Mouse (Mus musculus): Measurements from ENCODE around the gene Syne3. TPM values are rescaled to one million over a fixed set of nuclear protein-coding genes. Genes with fewer than 3 reads are reported as not detected.
A peak's percentile ranks its signal among the peaks of the same experiment; 100 is the strongest.

Gene Syne3
- polyA plus RNA-seq, 1 experiment, result 11.6 TPM

- Histone ChIP-seq H3K79me2 (ENCODE audit: control insufficient read depth, insufficient read depth) (peaks cover 52% of the 10 kb centered on the region), H3ac (ENCODE audit: control insufficient read depth, insufficient read length) (peak overlapping the region; percentile 71), H3K4me2 (ENCODE audit: low read depth) (peak overlapping the region; percentile 97), H3K4me3 (peak overlapping the region; percentile 67), H3K36me3 (ENCODE audit: control insufficient read depth, insufficient read depth) (no peaks in the 10 kb centered on the region), H3K27me3 (ENCODE audit: control insufficient read depth, insufficient read depth, insufficient read length) (no peaks in the 10 kb centered on the region)
- TF ChIP-seq USF1 (IDR thresholded peaks at IDR 0.05; ENCODE audit: low read depth) (no peak), TCF12 (IDR thresholded peaks at IDR 0.05; ENCODE audit: insufficient read depth, poor library complexity, severe bottlenecking) (no peak), MYOD1 (IDR thresholded peaks at IDR 0.05; ENCODE audit: control insufficient read depth in 1 of 3, insufficient read length in 2 of 3, low read depth in 2 of 3) (peak in 1 of 3 experiments; percentile 27), MYOG (IDR thresholded peaks at IDR 0.05; ENCODE audit: control insufficient read depth in 1 of 3, insufficient read depth in 1 of 3, insufficient read length in 2 of 3, low read depth in 2 of 3) (peak in 1 of 3 experiments; percentile 60), E2F4 (IDR thresholded peaks at IDR 0.05; ENCODE audit: insufficient read depth) (no peak)
Observed at GRCm38 (mm10) chr12:105008752-105009178, 844 bp downstream of the Syne3 start.

DNA sequence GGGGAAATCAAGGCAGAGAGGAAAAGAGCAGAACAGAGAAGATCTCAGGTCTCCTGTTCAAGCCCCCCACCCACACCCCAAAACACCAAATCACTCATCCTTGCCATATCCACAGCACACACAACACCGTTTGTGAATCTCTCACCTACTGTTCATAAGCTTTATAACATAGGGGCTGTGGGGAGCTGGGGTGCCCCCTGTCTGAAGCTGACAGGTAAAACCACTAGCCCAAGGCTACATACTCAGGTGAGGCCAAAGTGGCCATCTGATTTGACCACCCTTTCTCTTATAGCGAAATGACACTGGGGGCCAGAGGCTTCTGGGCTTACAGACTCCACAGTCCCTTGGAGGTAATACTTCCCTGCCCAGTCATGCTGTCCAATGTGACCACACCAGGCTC lies 1.5 kb downstream of the Syne3 start:
- Histone ChIP-seq H3ac (ENCODE audit: control insufficient read depth, insufficient read length) (peak overlapping the region; percentile 71), H3K79me2 (ENCODE audit: control insufficient read depth, insufficient read depth) (peaks cover 52% of the 10 kb centered on the region), H3K4me3 (peak overlapping the region; percentile 67), H3K27me3 (ENCODE audit: control insufficient read depth, insufficient read depth, insufficient read length) (no peaks in the 10 kb centered on the region), H3K4me2 (ENCODE audit: low read depth) (peak overlapping the region; percentile 97), H3K36me3 (ENCODE audit: control insufficient read depth, insufficient read depth) (no peaks in the 10 kb centered on the region)
- no peak for TF ChIP-seq SRF (IDR thresholded peaks at IDR 0.05; ENCODE audit: control insufficient read depth, insufficient read length, low read depth)
- no peak for TF ChIP-seq REST (IDR thresholded peaks at IDR 0.05; ENCODE audit: insufficient read depth, insufficient read length)
- TF ChIP-seq USF1 (IDR thresholded peaks at IDR 0.05; ENCODE audit: low read depth), result no peak

DNA sequence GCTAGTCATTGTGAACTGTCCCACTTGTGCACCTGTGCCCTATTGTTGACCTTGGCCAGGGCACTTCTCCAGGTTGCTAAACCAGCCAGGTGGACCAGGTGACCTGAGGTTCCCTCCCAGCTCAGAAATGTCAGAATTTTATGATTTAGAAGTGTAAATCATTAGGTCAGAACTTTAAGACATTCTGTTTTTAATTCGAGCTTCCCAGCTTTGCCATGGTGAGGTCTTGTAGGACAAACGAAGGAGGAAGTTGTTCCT lies 4.0 kb downstream of the Syne3 start:
- H3K4me3 ChIP-seq, result no peak overlapping the region
- TF ChIP-seq CEBPB (IDR thresholded peaks at IDR 0.05; ENCODE audit: insufficient read depth, poor library complexity, severe bottlenecking) (no peak), MAX (IDR thresholded peaks at IDR 0.05; ENCODE audit: low read depth) (no peak), SRF (IDR thresholded peaks at IDR 0.05; ENCODE audit: control insufficient read depth, insufficient read length, low read depth) (no peak), MYOG (IDR thresholded peaks at IDR 0.05; ENCODE audit: control insufficient read depth in 1 of 3, insufficient read depth in 1 of 3, insufficient read length in 2 of 3, low read depth in 2 of 3) (no peak), POLR2AphosphoS2 (IDR thresholded peaks at IDR 0.05; ENCODE audit: insufficient read length, low read depth) (no peak), POLR2A (IDR thresholded peaks at IDR 0.05; ENCODE audit: insufficient read length, low read depth) (no peak), TCF3 (IDR thresholded peaks at IDR 0.05; ENCODE audit: insufficient read length, low read depth) (no peak), REST (IDR thresholded peaks at IDR 0.05; ENCODE audit: insufficient read depth, insufficient read length) (no peak), TCF12 (IDR thresholded peaks at IDR 0.05; ENCODE audit: insufficient read depth, poor library complexity, severe bottlenecking) (no peak), E2F4 (IDR thresholded peaks at IDR 0.05; ENCODE audit: insufficient read depth) (no peak), MYOD1 (IDR thresholded peaks at IDR 0.05; ENCODE audit: control insufficient read depth in 1 of 3, insufficient read length in 2 of 3, low read depth in 2 of 3) (no peak), USF1 (IDR thresholded peaks at IDR 0.05; ENCODE audit: low read depth) (no peak)
- H3K4me2 ChIP-seq (ENCODE audit: low read depth), result peak overlapping the region; percentile 87
- no peaks in the 10 kb centered on the region for H3K27me3 ChIP-seq (ENCODE audit: control insufficient read depth, insufficient read depth, insufficient read length)
- H3K36me3 ChIP-seq (ENCODE audit: control insufficient read depth, insufficient read depth), result no peaks in the 10 kb centered on the region
- H3K79me2 ChIP-seq (ENCODE audit: control insufficient read depth, insufficient read depth), result peaks cover 63% of the 10 kb centered on the region
- H3ac ChIP-seq (ENCODE audit: control insufficient read depth, insufficient read length), result no peak overlapping the region

GRCm38 (mm10) chr12:105004956-105005714 lies 4.5 kb downstream of the Syne3 start:
- H3K4me3 ChIP-seq, result no peak overlapping the region
- no peak overlapping the region for H3ac ChIP-seq (ENCODE audit: control insufficient read depth, insufficient read length)
- H3K4me2 ChIP-seq (ENCODE audit: low read depth), result peak overlapping the region; percentile 87
- peaks cover 68% of the 10 kb centered on the region for H3K79me2 ChIP-seq (ENCODE audit: control insufficient read depth, insufficient read depth)
- TF ChIP-seq USF1 (IDR thresholded peaks at IDR 0.05; ENCODE audit: low read depth), result no peak
- TF ChIP-seq POLR2A (IDR thresholded peaks at IDR 0.05; ENCODE audit: insufficient read length, low read depth), result peak; percentile 33
- peak in 2 of 3 experiments; percentile 89 to 97 for TF ChIP-seq MYOD1 (IDR thresholded peaks at IDR 0.05; ENCODE audit: control insufficient read depth in 1 of 3, insufficient read length in 2 of 3, low read depth in 2 of 3)
- no peak for TF ChIP-seq REST (IDR thresholded peaks at IDR 0.05; ENCODE audit: insufficient read depth, insufficient read length)
- no peak for TF ChIP-seq CEBPB (IDR thresholded peaks at IDR 0.05; ENCODE audit: insufficient read depth, poor library complexity, severe bottlenecking)
- no peak for TF ChIP-seq E2F4 (IDR thresholded peaks at IDR 0.05; ENCODE audit: insufficient read depth)
- TF ChIP-seq MAX (IDR thresholded peaks at IDR 0.05; ENCODE audit: low read depth), result no peak
- TF ChIP-seq POLR2AphosphoS2 (IDR thresholded peaks at IDR 0.05; ENCODE audit: insufficient read length, low read depth), result no peak
- TF ChIP-seq TCF12 (IDR thresholded peaks at IDR 0.05; ENCODE audit: insufficient read depth, poor library complexity, severe bottlenecking), result peak; percentile 7
- TF ChIP-seq MYOG (IDR thresholded peaks at IDR 0.05; ENCODE audit: control insufficient read depth in 1 of 3, insufficient read depth in 1 of 3, insufficient read length in 2 of 3, low read depth in 2 of 3), result peak; percentile 47 to 98 (median 91)
- no peak for TF ChIP-seq SRF (IDR thresholded peaks at IDR 0.05; ENCODE audit: control insufficient read depth, insufficient read length, low read depth)
- peak; percentile 60 for TF ChIP-seq TCF3 (IDR thresholded peaks at IDR 0.05; ENCODE audit: insufficient read length, low read depth)
- H3K27me3 ChIP-seq (ENCODE audit: control insufficient read depth, insufficient read depth, insufficient read length), result no peaks in the 10 kb centered on the region
- no peaks in the 10 kb centered on the region for H3K36me3 ChIP-seq (ENCODE audit: control insufficient read depth, insufficient read depth)

DNA sequence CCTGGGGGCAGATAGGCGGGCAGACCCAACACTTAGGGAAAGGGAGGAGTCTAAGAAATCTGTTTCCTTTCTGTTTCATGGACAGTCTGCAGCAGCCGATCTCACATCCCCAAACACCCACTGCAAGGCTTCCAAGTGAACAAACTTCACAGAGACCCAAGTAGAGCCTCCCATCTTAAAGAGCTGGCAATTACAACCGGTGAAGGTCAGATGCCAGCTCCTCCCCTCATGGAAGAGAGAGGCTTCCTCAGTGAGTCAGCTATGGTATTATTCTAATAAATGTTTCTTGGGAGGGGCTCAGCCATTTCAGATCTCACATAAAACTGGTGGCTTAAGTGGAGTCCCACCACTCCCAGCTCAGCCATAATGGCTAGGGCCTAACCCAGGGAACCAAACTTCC lies 5.9 kb downstream of the Syne3 start:
- peak overlapping the region; percentile 87 for H3K4me2 ChIP-seq (ENCODE audit: low read depth)
- TF ChIP-seq USF1 (IDR thresholded peaks at IDR 0.05; ENCODE audit: low read depth) (no peak), POLR2AphosphoS2 (IDR thresholded peaks at IDR 0.05; ENCODE audit: insufficient read length, low read depth) (no peak)
- no peaks in the 10 kb centered on the region for H3K36me3 ChIP-seq (ENCODE audit: control insufficient read depth, insufficient read depth)
- no peaks in the 10 kb centered on the region for H3K27me3 ChIP-seq (ENCODE audit: control insufficient read depth, insufficient read depth, insufficient read length)
- H3K4me3 ChIP-seq, result peak overlapping the region; percentile 0
- H3K79me2 ChIP-seq (ENCODE audit: control insufficient read depth, insufficient read depth), result peaks cover 76% of the 10 kb centered on the region
- H3ac ChIP-seq (ENCODE audit: control insufficient read depth, insufficient read length), result no peak overlapping the region
